35 mouse cellular contexts compared by ENCODE assay signal in the genomic region with DNA sequence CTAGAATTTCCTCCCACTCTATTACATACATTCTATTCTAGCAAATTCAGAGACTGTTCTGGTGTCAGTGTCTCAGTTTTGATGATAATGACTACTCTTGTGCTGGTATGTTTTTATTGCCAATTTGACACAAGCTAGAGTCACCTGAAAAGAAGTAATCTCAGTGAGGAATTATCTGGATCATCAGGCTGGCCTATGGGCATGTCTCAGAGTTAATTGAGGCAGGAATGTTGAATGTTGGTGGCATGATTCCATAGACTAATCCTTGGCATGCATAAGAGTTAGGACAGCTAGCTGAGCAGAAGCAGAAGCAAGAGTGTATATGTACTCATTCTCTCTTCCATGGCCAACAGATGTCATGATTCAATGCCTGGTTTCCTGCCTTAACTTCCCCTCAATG. TPM values are rescaled to one million over a fixed set of nuclear protein-coding genes. Genes with fewer than 3 reads are reported as not detected.
"Had no signal": no experiment of that assay in that cellular context is flagged by ENCODE, and none has a peak within 500 bp of the region (broad histone marks: within the 10 kb centered on the region; RNA-seq: fewer than 3 reads in every experiment).

No protein-coding gene starts in this region.

- H3K27me3 ChIP-seq: limb, embryonic 12.5 days; limb, embryonic 13.5 days; limb, embryonic 15.5 days; liver, embryonic 12.5 days; liver, embryonic 13.5 days; liver, embryonic 15.5 days; lung, embryonic 15.5 days; megakaryocyte, embryonic 14.5 days; midbrain, embryonic 12.5 days; midbrain, embryonic 13.5 days; midbrain, embryonic 15.5 days; neural tube, embryonic 12.5 days had no signal

- H3K27ac ChIP-seq: limb, embryonic 10.5 days; limb, embryonic 12.5 days; limb, embryonic 13.5 days; limb, embryonic 15.5 days; liver, embryonic 12.5 days; liver, embryonic 13.5 days; liver, embryonic 14.5 days; liver, embryonic 15.5 days; lung, embryonic 15.5 days; macrophage; midbrain, embryonic 10.5 days; midbrain, embryonic 12.5 days; midbrain, embryonic 13.5 days; midbrain, embryonic 15.5 days; neural tube, embryonic 12.5 days had no signal

- ATAC-seq: liver, embryonic 12.5 days; liver, postnatal 0 days; lung, postnatal 0 days; midbrain, embryonic 13.5 days; midbrain, embryonic 15.5 days; midbrain, embryonic 16.5 days had no signal

- DNase-seq: left cerebral cortex, postnatal 4 days; liver; liver, embryonic 13.5 days; liver, postnatal 0 days; lung, adult 18-20 months; lung, adult 2 months; lung, embryonic 14.5 days; lung, postnatal 10 days; lung, postnatal 14 days; lung, postnatal 36 days; lung, postnatal 4 days; midbrain, embryonic 14.5 days had no signal

- H3K9ac ChIP-seq: limb, embryonic 12.5 days; limb, embryonic 13.5 days; limb, embryonic 15.5 days; liver, embryonic 12.5 days; liver, embryonic 13.5 days; liver, embryonic 14.5 days; liver, embryonic 15.5 days; liver, postnatal 0 days; lung, embryonic 14.5 days; lung, embryonic 15.5 days; midbrain, embryonic 12.5 days; midbrain, embryonic 13.5 days; midbrain, embryonic 15.5 days; neural tube, embryonic 12.5 days had no signal

- H3K4me2 ChIP-seq: limb, embryonic 12.5 days; limb, embryonic 13.5 days; limb, embryonic 15.5 days; liver, embryonic 11.5 days; liver, embryonic 12.5 days; liver, embryonic 13.5 days; liver, embryonic 15.5 days; lung, embryonic 14.5 days; lung, embryonic 15.5 days; midbrain, embryonic 11.5 days; midbrain, embryonic 12.5 days; midbrain, embryonic 13.5 days; midbrain, embryonic 15.5 days; neural tube, embryonic 12.5 days had no signal

- H3K4me3 ChIP-seq: limb, embryonic 10.5 days; limb, embryonic 12.5 days; limb, embryonic 13.5 days; limb, embryonic 15.5 days; liver, embryonic 12.5 days; liver, embryonic 13.5 days; liver, embryonic 15.5 days; lung, embryonic 15.5 days; megakaryocyte, embryonic 14.5 days; midbrain, embryonic 10.5 days; midbrain, embryonic 12.5 days; midbrain, embryonic 13.5 days; midbrain, embryonic 15.5 days; myocyte; neural tube, embryonic 12.5 days had no signal

- H3K36me3 ChIP-seq: limb, embryonic 10.5 days; limb, embryonic 12.5 days; limb, embryonic 13.5 days; limb, embryonic 15.5 days; liver, embryonic 12.5 days; liver, embryonic 13.5 days; liver, embryonic 15.5 days; lung, embryonic 15.5 days; midbrain, embryonic 10.5 days; midbrain, embryonic 12.5 days; midbrain, embryonic 13.5 days; midbrain, embryonic 15.5 days; neural tube, embryonic 12.5 days had no signal

- H3K4me1 ChIP-seq: limb, embryonic 10.5 days; limb, embryonic 13.5 days; limb, embryonic 15.5 days; liver, embryonic 12.5 days; liver, embryonic 13.5 days; liver, embryonic 15.5 days; lung, embryonic 15.5 days; megakaryocyte, embryonic 14.5 days; midbrain, embryonic 12.5 days; midbrain, embryonic 13.5 days; midbrain, embryonic 15.5 days; neural tube, embryonic 12.5 days had no signal

- H3K9me3 ChIP-seq: limb, embryonic 10.5 days; limb, embryonic 12.5 days; limb, embryonic 13.5 days; limb, embryonic 15.5 days; liver, embryonic 12.5 days; liver, embryonic 13.5 days; liver, embryonic 15.5 days; lung, embryonic 15.5 days; midbrain, embryonic 10.5 days; midbrain, embryonic 12.5 days; midbrain, embryonic 13.5 days; midbrain, embryonic 15.5 days; neural tube, embryonic 12.5 days had no signal

RNA-seq across cellular contexts. Expression of gene Tpd52l1, which starts 27.8 kb away (rescaled TPM):
- total RNA-seq: megakaryocyte, adult 5-6 weeks; megakaryocyte-erythroid progenitor cell, adult 5-6 weeks; monocyte, adult 5-6 weeks had no signal
- polyA plus RNA-seq: macrophage had no signal
